In the genomic region with DNA sequence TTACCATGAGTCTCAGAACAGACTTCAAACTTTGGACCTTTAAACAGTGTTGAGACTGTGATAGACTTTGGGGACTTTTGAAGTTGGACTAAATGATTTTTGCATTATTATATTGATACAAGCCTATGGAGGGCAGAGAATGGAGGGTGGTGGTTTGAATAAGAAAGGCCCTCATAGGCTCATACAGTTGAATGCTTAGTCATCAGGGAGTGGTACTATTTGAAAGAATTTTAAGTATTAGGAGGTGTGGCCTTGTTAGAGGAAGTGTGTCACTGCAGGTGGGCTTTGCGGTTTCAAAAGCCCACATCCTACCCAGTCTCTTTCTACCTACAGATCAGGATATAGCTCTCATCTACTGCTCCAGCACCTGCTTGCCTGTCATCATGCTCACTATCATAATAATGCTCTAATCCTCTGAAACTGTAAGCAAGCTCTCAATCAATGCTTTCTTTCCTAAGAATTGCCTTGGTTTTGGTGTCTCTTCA, we compare ENCODE assay signal across 22 mouse cellular contexts.
"Had no signal": no experiment of that assay in that cellular context is flagged by ENCODE, and none has a peak within 500 bp of the region (broad histone marks: within the 10 kb centered on the region; RNA-seq: fewer than 3 reads in every experiment).

No protein-coding gene starts in this region.

- H3K9me3 ChIP-seq: kidney, embryonic 15.5 days; limb, embryonic 15.5 days had no signal

- H3K4me3 ChIP-seq: heart, adult 2 months; heart, embryonic 13.5 days; heart, embryonic 15.5 days; hindbrain, embryonic 13.5 days; hindbrain, embryonic 15.5 days; kidney, embryonic 15.5 days; limb, embryonic 13.5 days; limb, embryonic 15.5 days; liver, embryonic 12.5 days had no signal

- H3K4me1 ChIP-seq: heart, embryonic 13.5 days; heart, embryonic 15.5 days; kidney, embryonic 15.5 days; limb, embryonic 13.5 days; limb, embryonic 15.5 days; liver, embryonic 12.5 days had no signal

- H3K36me3 ChIP-seq: heart, embryonic 13.5 days; heart, embryonic 15.5 days; hindbrain, embryonic 13.5 days; hindbrain, embryonic 15.5 days; kidney, embryonic 15.5 days; limb, embryonic 13.5 days; limb, embryonic 15.5 days; liver, embryonic 12.5 days had no signal

- H3K9ac ChIP-seq: heart, embryonic 13.5 days; heart, embryonic 15.5 days; hindbrain, embryonic 13.5 days; hindbrain, embryonic 15.5 days; kidney, embryonic 15.5 days; limb, embryonic 13.5 days; limb, embryonic 15.5 days; liver, embryonic 12.5 days had no signal

- DNase-seq: gastrocnemius, postnatal 14 days; gastrocnemius, postnatal 36 days; heart, adult 11 months; heart, adult 2 months; kidney, adult 11 months; kidney, adult 2 months; kidney, adult 9 months; kidney, postnatal 14 days; kidney, postnatal 36 days; layer of hippocampus, adult 9-11 months; layer of hippocampus, postnatal 36 days; left cerebral cortex, postnatal 4 days had no signal

- H3K27ac ChIP-seq: heart, adult 2 months; heart, embryonic 13.5 days; heart, embryonic 15.5 days; hindbrain, embryonic 13.5 days; hindbrain, embryonic 15.5 days; hindbrain, postnatal 0 days; kidney, embryonic 15.5 days; kidney, postnatal 0 days; limb, embryonic 13.5 days; limb, embryonic 15.5 days; liver, embryonic 12.5 days had no signal
